Mouse (Mus musculus): ENCODE results near the gene Nap1l5. TPM values are rescaled to one million over a fixed set of nuclear protein-coding genes. Genes with fewer than 3 reads are reported as not detected.

Gene Nap1l5
- polyA plus RNA-seq, 2 experiments, result 2.3 to 3.7 TPM

GRCm38 (mm10) chr6:58862446-58862993, 44.4 kb downstream of the Nap1l5 start:
- no peak overlapping the region for H3K4me3 ChIP-seq (replicated peaks; ENCODE audit: low read length)
- DNase-seq (ENCODE audit: low spot score) (no peak), ATAC-seq (ENCODE audit: low FRiP score, low read depth) (no peak)
- H3K27me3 ChIP-seq (ENCODE audit: control insufficient read depth, insufficient read depth, low read length), result no peaks in the 10 kb centered on the region
- no peak for TF ChIP-seq POLR2A (IDR thresholded peaks at IDR 0.05; ENCODE audit: borderline replicate concordance, extremely low read depth, insufficient read depth, insufficient read length)
- no peaks in the 10 kb centered on the region for H3K9me3 ChIP-seq (ENCODE audit: control insufficient read depth, low read length)
- no peak overlapping the region for H3K9ac ChIP-seq (ENCODE audit: low read depth, low read length, severe bottlenecking)
- H3K4me2 ChIP-seq (replicated peaks; ENCODE audit: low read depth, low read length, severe bottlenecking), result no peak overlapping the region
- WGBS, result 86% methylated on average over 9 of the region's 9 CpGs
- no peak overlapping the region for H3K27ac ChIP-seq (replicated peaks; ENCODE audit: low read depth, low read length)
- no peaks in the 10 kb centered on the region for H3K36me3 ChIP-seq (ENCODE audit: control insufficient read depth, insufficient read depth, low read length)
- H3K4me1 ChIP-seq (ENCODE audit: control insufficient read depth, insufficient read depth, low read length), result no peaks in the 10 kb centered on the region

- H3K27ac ChIP-seq (replicated peaks; ENCODE audit: low read depth, low read length), result no peak overlapping the region
- no peak overlapping the region for H3K4me3 ChIP-seq (replicated peaks; ENCODE audit: low read length)
- WGBS, result 79% methylated on average over 4 of the region's 4 CpGs
- no peaks in the 10 kb centered on the region for H3K4me1 ChIP-seq (ENCODE audit: control insufficient read depth, insufficient read depth, low read length)
- ATAC-seq (ENCODE audit: low FRiP score, low read depth) (no peak), DNase-seq (ENCODE audit: low spot score) (no peak)
- no peak overlapping the region for H3K9ac ChIP-seq (ENCODE audit: low read depth, low read length, severe bottlenecking)
- no peak overlapping the region for H3K4me2 ChIP-seq (replicated peaks; ENCODE audit: low read depth, low read length, severe bottlenecking)
- H3K9me3 ChIP-seq (ENCODE audit: control insufficient read depth, low read length), result no peaks in the 10 kb centered on the region
- H3K36me3 ChIP-seq (ENCODE audit: control insufficient read depth, insufficient read depth, low read length), result no peaks in the 10 kb centered on the region
- no peak for TF ChIP-seq POLR2A (IDR thresholded peaks at IDR 0.05; ENCODE audit: borderline replicate concordance, extremely low read depth, insufficient read depth, insufficient read length)
- no peaks in the 10 kb centered on the region for H3K27me3 ChIP-seq (ENCODE audit: control insufficient read depth, insufficient read depth, low read length)
Observed at GRCm38 (mm10) chr6:58859517-58859916, 47.4 kb downstream of the Nap1l5 start.

GRCm38 (mm10) chr6:58856494-58856893, 50.4 kb downstream of the Nap1l5 start:
- TF ChIP-seq POLR2A (IDR thresholded peaks at IDR 0.05; ENCODE audit: borderline replicate concordance, extremely low read depth, insufficient read depth, insufficient read length), result no peak
- DNase-seq (ENCODE audit: low spot score) (no peak), ATAC-seq (ENCODE audit: low FRiP score, low read depth) (no peak)
- Histone ChIP-seq H3K4me3 (replicated peaks; ENCODE audit: low read length) (no peak overlapping the region), H3K9ac (ENCODE audit: low read depth, low read length, severe bottlenecking) (no peak overlapping the region), H3K36me3 (ENCODE audit: control insufficient read depth, insufficient read depth, low read length) (no peaks in the 10 kb centered on the region), H3K27me3 (ENCODE audit: control insufficient read depth, insufficient read depth, low read length) (no peaks in the 10 kb centered on the region), H3K27ac (replicated peaks; ENCODE audit: low read depth, low read length) (no peak overlapping the region), H3K4me1 (ENCODE audit: control insufficient read depth, insufficient read depth, low read length) (no peaks in the 10 kb centered on the region), H3K4me2 (replicated peaks; ENCODE audit: low read depth, low read length, severe bottlenecking) (no peak overlapping the region), H3K9me3 (ENCODE audit: control insufficient read depth, low read length) (no peaks in the 10 kb centered on the region)
- 89% methylated on average over 2 of the region's 2 CpGs for WGBS

GRCm38 (mm10) chr6:58855676-58856367, 51.1 kb downstream of the Nap1l5 start:
- Histone ChIP-seq H3K4me2 (replicated peaks; ENCODE audit: low read depth, low read length, severe bottlenecking) (no peak overlapping the region), H3K9ac (ENCODE audit: low read depth, low read length, severe bottlenecking) (no peak overlapping the region), H3K9me3 (ENCODE audit: control insufficient read depth, low read length) (no peaks in the 10 kb centered on the region), H3K27me3 (ENCODE audit: control insufficient read depth, insufficient read depth, low read length) (no peaks in the 10 kb centered on the region), H3K4me3 (replicated peaks; ENCODE audit: low read length) (no peak overlapping the region), H3K27ac (replicated peaks; ENCODE audit: low read depth, low read length) (no peak overlapping the region), H3K36me3 (ENCODE audit: control insufficient read depth, insufficient read depth, low read length) (no peaks in the 10 kb centered on the region), H3K4me1 (ENCODE audit: control insufficient read depth, insufficient read depth, low read length) (no peaks in the 10 kb centered on the region)
- ATAC-seq (ENCODE audit: low FRiP score, low read depth), result no peak
- DNase-seq (ENCODE audit: low spot score), result no peak
- TF ChIP-seq POLR2A (IDR thresholded peaks at IDR 0.05; ENCODE audit: borderline replicate concordance, extremely low read depth, insufficient read depth, insufficient read length), result no peak
- WGBS, result 85% methylated on average over 10 of the region's 10 CpGs

Other genes with a start within 250 kb of the Nap1l5 start
- gene Herc3, start 75.6 kb downstream of the Nap1l5 start, polyA plus RNA-seq (2012; rRNA removed), result 16.1 and 17.4 TPM in 2 replicates
- gene Herc3, start 75.6 kb downstream of the Nap1l5 start, polyA plus RNA-seq (2014; fragmentation: Nextera tagmentation; extraction: Ambion mirVana), result 7.8 and 10.0 TPM in 2 replicates
- 2.6 and 2.7 TPM in 2 replicates for gene Fam13a, start 117.5 kb upstream of the Nap1l5 start, polyA plus RNA-seq (2012; rRNA removed)
- gene Fam13a, start 117.5 kb upstream of the Nap1l5 start, polyA plus RNA-seq (2014; fragmentation: Nextera tagmentation; extraction: Ambion mirVana), result 5.7 and 6.3 TPM in 2 replicates